Mouse (Mus musculus) C2C12 (cell line): ENCODE data around the gene Ubox5. TPM values are rescaled to one million over a fixed set of nuclear protein-coding genes. Genes with fewer than 3 reads are reported as not detected.
"Not testable (repeated sequence)": the region's sequence is repeated elsewhere in the genome, so short reads cannot be mapped to it uniquely, and the experiment has no call there.

ENCODE experiments used
- H3K27me3 ChIP-seq: one replicate; pipeline ENCODE4 v1.6.1; 2011; ENCODE audit not compliant: control insufficient read depth, insufficient read depth, insufficient read length
- H3K36me3 ChIP-seq: one replicate; pipeline ENCODE4 v1.6.1; 2011; ENCODE audit not compliant: control insufficient read depth, insufficient read depth
- H3K4me3 ChIP-seq: one replicate; pipeline ENCODE4 v1.5.1; 2011; ENCODE audit warnings: mild to moderate bottlenecking, control low read depth; ENCODE audit not compliant: poor library complexity, insufficient read depth, severe bottlenecking
- H3K79me2 ChIP-seq: one replicate; pipeline ENCODE4 v1.6.1; 2011; ENCODE audit not compliant: control insufficient read depth, insufficient read depth
- H3K79me3 ChIP-seq: one replicate; pipeline ENCODE4 v1.6.1; 2011; ENCODE audit warnings: low read depth, control low read depth
- H3ac ChIP-seq: one replicate; pipeline ENCODE3; 2011; ENCODE audit warnings: low read depth; ENCODE audit not compliant: control insufficient read depth, insufficient read length
- CEBPB ChIP-seq: IDR thresholded peaks from one replicate; pipeline ENCODE4 v1.6.1; 2011; ENCODE audit warnings: low read depth, mild to moderate bottlenecking, control low read depth, moderate library complexity
- CTCF ChIP-seq: IDR thresholded peaks from one replicate; pipeline ENCODE4 v1.5.1; 2011; ENCODE audit not compliant: control insufficient read depth, insufficient read depth, insufficient read length
- FOSL1 ChIP-seq: IDR thresholded peaks from one replicate; pipeline ENCODE4 v1.8.0; 2011; ENCODE audit warnings: mild to moderate bottlenecking, low read length; ENCODE audit not compliant: poor library complexity, insufficient read depth, severe bottlenecking
- MAX ChIP-seq: IDR thresholded peaks from one replicate; pipeline ENCODE4 v1.6.1; 2011; ENCODE audit warnings: mild to moderate bottlenecking, control low read depth
- MYOD1 ChIP-seq: IDR thresholded peaks from one replicate; pipeline ENCODE4 v1.6.1; 2011; ENCODE audit warnings: low read depth; ENCODE audit not compliant: control insufficient read depth, insufficient read length
- MYOG ChIP-seq: IDR thresholded peaks from one replicate; pipeline ENCODE4 v1.6.1; 2011; ENCODE audit not compliant: control insufficient read depth, insufficient read length; ENCODE audit errors: extremely low read depth
- USF1 ChIP-seq: IDR thresholded peaks from one replicate; pipeline ENCODE4 v1.6.1; 2011; ENCODE audit warnings: low read depth, mild to moderate bottlenecking, control low read depth, moderate library complexity
- polyA plus RNA-seq: library from polyadenylated mRNA; unstranded; fragments of >200 nt; fragmentation: generic; extraction: Trizol; gene quantifications from one replicate; pipeline ENCODE4 v1.2.1, GENCODE M21; 2012; ENCODE audit warnings: missing spikeins

Gene Ubox5
- polyA plus RNA-seq, 1 experiment, result 5.2 TPM

DNA sequence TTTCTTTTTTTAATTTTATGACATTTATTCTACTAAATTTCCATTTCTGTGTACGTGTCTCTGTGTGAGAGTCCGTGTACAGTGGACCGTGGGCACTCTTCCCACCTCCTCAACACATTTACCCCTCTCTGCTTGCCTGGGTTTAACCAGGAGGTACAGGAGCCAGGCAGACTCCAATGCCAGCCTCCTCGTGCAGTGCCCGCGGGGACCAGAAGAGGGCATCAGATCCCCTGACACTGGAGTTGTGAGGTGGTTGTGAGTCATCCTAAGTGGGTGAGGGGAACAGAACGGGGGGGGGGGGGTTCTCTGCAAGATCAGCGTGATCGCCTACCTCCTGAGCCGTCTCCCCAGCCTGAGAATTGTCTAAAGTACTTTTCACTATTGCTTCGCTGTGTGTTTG, 51.7 kb downstream of the Ubox5 start:
- Histone ChIP-seq H3K79me2 (no peaks in the 10 kb centered on the region), H3K79me3 (no peaks in the 10 kb centered on the region), H3K36me3 (no peaks in the 10 kb centered on the region), H3K4me3 (no peak overlapping the region), H3K27me3 (peaks cover 19% of the 10 kb centered on the region), H3ac (no peak overlapping the region)
- TF ChIP-seq MYOG, result no peak
- peak; percentile 41 for TF ChIP-seq MAX
- TF ChIP-seq CTCF, result peak; percentile 84
- no peak for TF ChIP-seq USF1

DNA sequence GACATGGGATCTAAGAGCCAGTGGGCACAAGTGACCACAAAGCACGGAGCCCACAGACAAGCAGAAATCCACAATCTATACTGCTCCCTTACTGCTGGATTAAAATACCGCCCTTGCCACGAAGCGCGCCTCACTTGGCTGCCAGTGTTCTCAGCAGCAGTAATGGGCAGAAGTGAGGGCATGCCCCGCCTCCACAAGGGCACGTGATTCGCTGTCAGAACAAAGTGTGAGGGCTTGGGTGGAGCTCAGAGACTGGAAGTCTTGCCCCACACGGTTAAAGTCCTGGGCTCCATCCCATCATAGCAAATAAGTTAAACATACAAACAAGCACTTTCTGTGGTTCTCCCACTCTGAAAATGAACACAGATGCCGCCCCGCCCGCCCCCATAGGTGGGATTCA, 52.2 kb downstream of the Ubox5 start:
- Histone ChIP-seq H3K79me2 (no peaks in the 10 kb centered on the region), H3K27me3 (peaks cover 18% of the 10 kb centered on the region), H3K79me3 (no peaks in the 10 kb centered on the region), H3K4me3 (no peak overlapping the region), H3K36me3 (no peaks in the 10 kb centered on the region), H3ac (peak overlapping the region; percentile 27)
- TF ChIP-seq USF1 (peak; percentile 97), MYOD1 (no peak), MAX (peak; percentile 69)

DNA sequence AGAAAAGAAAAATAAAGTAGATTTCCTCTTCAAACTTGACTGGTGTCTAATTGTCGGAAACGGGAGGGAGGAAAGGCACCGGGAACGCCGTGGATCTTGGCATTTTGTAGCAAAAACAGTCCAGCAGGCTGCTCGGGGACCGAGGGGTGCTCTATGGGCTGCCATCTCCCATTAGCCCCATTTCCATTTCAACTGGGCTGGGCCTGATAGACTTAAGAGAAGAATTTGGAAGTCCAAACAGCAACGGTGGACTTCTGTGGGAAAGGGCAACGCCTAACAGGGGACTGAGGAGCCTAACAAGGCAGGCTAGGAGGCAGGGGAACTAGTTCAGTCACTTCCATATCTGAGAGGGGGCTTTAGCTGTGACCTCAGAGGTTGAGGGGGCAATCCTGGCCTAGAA, 52.8 kb downstream of the Ubox5 start:
- no peak overlapping the region for H3K4me3 ChIP-seq
- H3K79me2 ChIP-seq, result no peaks in the 10 kb centered on the region
- H3K27me3 ChIP-seq, result peaks cover 15% of the 10 kb centered on the region
- no peak overlapping the region for H3ac ChIP-seq
- TF ChIP-seq MAX (no peak), MYOD1 (no peak), FOSL1 (no peak), USF1 (no peak), CEBPB (no peak), MYOG (no peak), CTCF (no peak)
- H3K36me3 ChIP-seq, result no peaks in the 10 kb centered on the region
- H3K79me3 ChIP-seq, result no peaks in the 10 kb centered on the region

- not testable (repeated sequence) for H3K79me3 ChIP-seq, H3K4me3 ChIP-seq, H3ac ChIP-seq, H3K79me2 ChIP-seq, H3K36me3 ChIP-seq
- H3K27me3 ChIP-seq, result peaks cover 15% of the 10 kb centered on the region
Measured at GRCm38 (mm10) chr2:130576564-130576963, 53.3 kb downstream of the Ubox5 start.

- Histone ChIP-seq H3K79me2 (no peaks in the 10 kb centered on the region), H3K36me3 (no peaks in the 10 kb centered on the region), H3K79me3 (no peaks in the 10 kb centered on the region), H3ac (no peak within 1 kb of the TSS), H3K27me3 (peaks cover 11% of the 10 kb centered on the region), H3K4me3 (no peak within 1 kb of the TSS)
- TF ChIP-seq FOSL1 (no peak), MYOD1 (no peak), CEBPB (no peak), MYOG (no peak)
Measured at GRCm38 (mm10) chr2:130575873-130576272, 54.0 kb downstream of the Ubox5 start, which contains the start of gene Oxt. Gene Oxt, plus strand, starts transcription at chr2:130576173.

DNA sequence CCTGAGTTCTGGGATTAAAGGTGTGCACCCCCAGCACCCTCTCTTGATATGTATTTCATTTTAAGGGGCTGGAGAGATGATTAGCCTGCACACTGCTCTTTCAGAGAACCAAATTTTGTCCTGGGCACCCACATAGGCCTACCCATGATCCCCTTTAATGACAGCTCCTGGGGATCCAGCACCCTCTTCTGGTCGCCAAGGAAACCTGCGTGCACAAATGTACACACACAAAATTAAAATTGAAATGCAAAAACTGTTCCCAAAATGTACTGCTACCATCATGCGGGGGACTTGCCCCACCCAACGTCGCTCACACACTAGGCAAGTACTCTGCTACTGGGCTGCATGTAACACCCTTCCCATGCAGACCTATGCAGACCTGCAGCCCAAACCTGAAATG, 54.9 kb downstream of the Ubox5 start:
- Histone ChIP-seq H3K27me3 (peaks cover 5% of the 10 kb centered on the region), H3ac (no peak overlapping the region), H3K79me3 (no peaks in the 10 kb centered on the region), H3K79me2 (no peaks in the 10 kb centered on the region), H3K36me3 (no peaks in the 10 kb centered on the region), H3K4me3 (no peak overlapping the region)
- TF ChIP-seq CTCF, result no peak
- no peak for TF ChIP-seq FOSL1
- TF ChIP-seq CEBPB, result no peak
- TF ChIP-seq MAX, result no peak
- TF ChIP-seq MYOD1, result no peak
- no peak for TF ChIP-seq MYOG
- no peak for TF ChIP-seq USF1
